Mouse (Mus musculus): Measurements from ENCODE around the gene Ano1. TPM values are rescaled to one million over a fixed set of nuclear protein-coding genes. Genes with fewer than 3 reads are reported as not detected.

Ano1 gene
- polyA plus RNA-seq, 1 experiment, result 92.3 TPM

- Histone ChIP-seq H3K4me1 (ENCODE audit: control insufficient read depth, insufficient read depth, low read length) (no peaks in the 10 kb centered on the region), H3K4me3 (replicated peaks; ENCODE audit: extremely low read depth, low read depth, low read length) (no peak overlapping the region)
- 17% methylated on average over 3 of the region's 3 CpGs for WGBS
- TF ChIP-seq POLR2A (IDR thresholded peaks at IDR 0.05; ENCODE audit: borderline replicate concordance, extremely low read depth, low read depth, low read length), result no peak
- TF ChIP-seq CTCF (IDR thresholded peaks at IDR 0.05; ENCODE audit: insufficient read depth, low read length), result no peak
- no peak for DNase-seq
Measured at GRCm38 (mm10) chr7:144770116-144770515, 18.3 kb upstream of the Ano1 start.

- DNase-seq, result no peak
- no peak for TF ChIP-seq POLR2A (IDR thresholded peaks at IDR 0.05; ENCODE audit: borderline replicate concordance, extremely low read depth, low read depth, low read length)
- TF ChIP-seq CTCF (IDR thresholded peaks at IDR 0.05; ENCODE audit: insufficient read depth, low read length), result no peak
- H3K4me1 ChIP-seq (ENCODE audit: control insufficient read depth, insufficient read depth, low read length), result no peaks in the 10 kb centered on the region
- H3K4me3 ChIP-seq (replicated peaks; ENCODE audit: extremely low read depth, low read depth, low read length), result no peak overlapping the region
- 40% methylated on average over 9 of the region's 9 CpGs for WGBS
Measured at GRCm38 (mm10) chr7:144769434-144770080, 17.8 kb upstream of the Ano1 start.

- TF ChIP-seq CTCF (IDR thresholded peaks at IDR 0.05; ENCODE audit: insufficient read depth, low read length), result no peak
- no peak for TF ChIP-seq POLR2A (IDR thresholded peaks at IDR 0.05; ENCODE audit: borderline replicate concordance, extremely low read depth, low read depth, low read length)
- 83% methylated on average over 1 of the region's 1 CpGs for WGBS
- H3K4me1 ChIP-seq (ENCODE audit: control insufficient read depth, insufficient read depth, low read length), result no peaks in the 10 kb centered on the region
- H3K4me3 ChIP-seq (replicated peaks; ENCODE audit: extremely low read depth, low read depth, low read length), result no peak overlapping the region
- DNase-seq, result no peak
Measured at GRCm38 (mm10) chr7:144768845-144769244, 17.1 kb upstream of the Ano1 start.

- 62% methylated on average over 11 of the region's 11 CpGs for WGBS
- H3K4me3 ChIP-seq (replicated peaks; ENCODE audit: extremely low read depth, low read depth, low read length), result no peak overlapping the region
- DNase-seq, result no peak
- H3K4me1 ChIP-seq (ENCODE audit: control insufficient read depth, insufficient read depth, low read length), result no peaks in the 10 kb centered on the region
- TF ChIP-seq POLR2A (IDR thresholded peaks at IDR 0.05; ENCODE audit: borderline replicate concordance, extremely low read depth, low read depth, low read length) (no peak), CTCF (IDR thresholded peaks at IDR 0.05; ENCODE audit: insufficient read depth, low read length) (no peak)
Measured at GRCm38 (mm10) chr7:144764537-144765282, 12.9 kb upstream of the Ano1 start.

- WGBS, result 77% methylated on average over 2 of the region's 2 CpGs
- Histone ChIP-seq H3K4me1 (ENCODE audit: control insufficient read depth, insufficient read depth, low read length) (no peaks in the 10 kb centered on the region), H3K4me3 (replicated peaks; ENCODE audit: extremely low read depth, low read depth, low read length) (no peak overlapping the region)
- TF ChIP-seq POLR2A (IDR thresholded peaks at IDR 0.05; ENCODE audit: borderline replicate concordance, extremely low read depth, low read depth, low read length) (no peak), CTCF (IDR thresholded peaks at IDR 0.05; ENCODE audit: insufficient read depth, low read length) (no peak)
- DNase-seq, result no peak
Measured at GRCm38 (mm10) chr7:144764013-144764412, 12.2 kb upstream of the Ano1 start.

- Histone ChIP-seq H3K4me3 (replicated peaks; ENCODE audit: extremely low read depth, low read depth, low read length) (no peak overlapping the region), H3K4me1 (ENCODE audit: control insufficient read depth, insufficient read depth, low read length) (no peaks in the 10 kb centered on the region)
- DNase-seq, result no peak
- TF ChIP-seq CTCF (IDR thresholded peaks at IDR 0.05; ENCODE audit: insufficient read depth, low read length), result no peak
- 55% methylated on average over 16 of the region's 16 CpGs for WGBS
Measured at GRCm38 (mm10) chr7:144762496-144763235, 10.9 kb upstream of the Ano1 start.

- no peaks in the 10 kb centered on the region for H3K4me1 ChIP-seq (ENCODE audit: control insufficient read depth, insufficient read depth, low read length)
- no peak for DNase-seq
- WGBS, result 90% methylated on average over 9 of the region's 9 CpGs
- no peak overlapping the region for H3K4me3 ChIP-seq (replicated peaks; ENCODE audit: extremely low read depth, low read depth, low read length)
- no peak for TF ChIP-seq POLR2A (IDR thresholded peaks at IDR 0.05; ENCODE audit: borderline replicate concordance, extremely low read depth, low read depth, low read length)
- no peak for TF ChIP-seq CTCF (IDR thresholded peaks at IDR 0.05; ENCODE audit: insufficient read depth, low read length)
Measured at GRCm38 (mm10) chr7:144760228-144760627, 8.5 kb upstream of the Ano1 start.

- H3K4me3 ChIP-seq (replicated peaks; ENCODE audit: extremely low read depth, low read depth, low read length), result no peak overlapping the region
- 78% methylated on average over 2 of the region's 2 CpGs for WGBS
- no peaks in the 10 kb centered on the region for H3K4me1 ChIP-seq (ENCODE audit: control insufficient read depth, insufficient read depth, low read length)
- DNase-seq, result no peak
- TF ChIP-seq CTCF (IDR thresholded peaks at IDR 0.05; ENCODE audit: insufficient read depth, low read length), result no peak
- no peak for TF ChIP-seq POLR2A (IDR thresholded peaks at IDR 0.05; ENCODE audit: borderline replicate concordance, extremely low read depth, low read depth, low read length)
Measured at GRCm38 (mm10) chr7:144759455-144759854, 7.7 kb upstream of the Ano1 start.

- 56% methylated on average over 11 of the region's 11 CpGs for WGBS
- Histone ChIP-seq H3K4me3 (replicated peaks; ENCODE audit: extremely low read depth, low read depth, low read length) (no peak overlapping the region), H3K4me1 (ENCODE audit: control insufficient read depth, insufficient read depth, low read length) (peaks cover 8% of the 10 kb centered on the region)
- TF ChIP-seq CTCF (IDR thresholded peaks at IDR 0.05; ENCODE audit: insufficient read depth, low read length), result no peak
- no peak for TF ChIP-seq POLR2A (IDR thresholded peaks at IDR 0.05; ENCODE audit: borderline replicate concordance, extremely low read depth, low read depth, low read length)
- DNase-seq, result no peak
Measured at GRCm38 (mm10) chr7:144755511-144756378, 4.0 kb upstream of the Ano1 start.

All from lung, adult 2 months (tissue).